Mouse (Mus musculus) intestine, postnatal 0 days (tissue): ENCODE results near the gene Serpinf1. TPM values are rescaled to one million over a fixed set of nuclear protein-coding genes. Genes with fewer than 3 reads are reported as not detected.

Experiments used
- ATAC-seq: fragments of 200-750 bp; cut with Nextera tagmentation; 2 replicates; pipeline ENCODE4 v1.8.0; 2017; ENCODE audit warnings: mild to moderate bottlenecking, moderate TSS enrichment, moderate library complexity
- H3K27ac ChIP-seq: fragments of 300-500 bp; sonication (generic); 2 replicates; pipeline ENCODE4 v1.5.1; 2014; ENCODE audit warnings: mild to moderate bottlenecking, low read depth, low read length, moderate library complexity
- H3K27me3 ChIP-seq: fragments of 300-500 bp; sonication (generic); replicated peaks from 2 replicates; pipeline ENCODE4 v1.6.1; 2014; ENCODE audit warnings: low read length, mixed read lengths; ENCODE audit not compliant: control insufficient read depth, insufficient read depth
- H3K36me3 ChIP-seq: fragments of 300-500 bp; sonication (generic); 2 replicates; pipeline ENCODE4 v1.6.1; 2014; ENCODE audit warnings: mild to moderate bottlenecking, moderate library complexity; ENCODE audit not compliant: control insufficient read depth, insufficient read depth
- H3K4me1 ChIP-seq: fragments of 300-500 bp; sonication (generic); replicated peaks from 2 replicates; pipeline ENCODE4 v1.6.1; 2014; ENCODE audit warnings: antibody characterized with exemption, low read length, mixed read lengths; ENCODE audit not compliant: control insufficient read depth, insufficient read depth
- H3K4me2 ChIP-seq: fragments of 300-500 bp; sonication (generic); replicated peaks from 2 replicates; pipeline ENCODE4 v1.6.1; 2014; ENCODE audit warnings: low read depth, mild to moderate bottlenecking, moderate library complexity
- H3K4me3 ChIP-seq: fragments of 300-500 bp; sonication (generic); 2 replicates; pipeline ENCODE4 v1.5.1; 2014; ENCODE audit warnings: low read depth, low read length
- H3K9ac ChIP-seq: fragments of 300-500 bp; sonication (generic); 2 replicates; pipeline ENCODE4 v1.6.1; 2014; ENCODE audit warnings: mild to moderate bottlenecking, low read depth, low read length
- H3K9me3 ChIP-seq: fragments of 300-500 bp; sonication (generic); 2 replicates; pipeline ENCODE4 v1.6.1; 2016; ENCODE audit warnings: mixed run types; ENCODE audit not compliant: control insufficient read depth
- CTCF ChIP-seq: sonication (generic); IDR thresholded peaks from 2 replicates; pipeline ENCODE4 v1.5.1; 2016; ENCODE audit warnings: low read depth, mild to moderate bottlenecking, control low read depth, antibody characterized with exemption, moderate library complexity
- whole genome bisulfite sequencing: fragments of 180-500 bp; shearing (Covaris S2); extraction: QIAGEN DNeasy Blood & Tissue Kit; methylation state at CpG from one replicate; pipeline ENCODE4 v1.1.7; 2014; 5-methylcytosine and 5-hydroxymethylcytosine counted together
- polyA plus RNA-seq: library from polyadenylated mRNA; unstranded; fragments of >200 nt; fragmentation: Nextera tagmentation; extraction: Ambion mirVana; gene quantifications from 2 replicates; pipeline ENCODE4 v1.2.1, GENCODE M21; 2015

The Serpinf1 gene
- polyA plus RNA-seq, 1 experiment from 2014 or later: 20.7 TPM

GRCm38 (mm10) chr11:75443711-75444110 lies 21.2 kb upstream of the Serpinf1 start:
- TF ChIP-seq CTCF: no peak
- Histone ChIP-seq H3K4me3 (no peak overlapping the region), H3K27me3 (no peaks in the 10 kb centered on the region), H3K27ac (no peak overlapping the region), H3K4me1 (no peaks in the 10 kb centered on the region), H3K36me3 (peaks cover 69% of the 10 kb centered on the region), H3K9ac (no peak overlapping the region), H3K4me2 (no peak overlapping the region), H3K9me3 (no peaks in the 10 kb centered on the region)
- ATAC-seq: no peak
- 69% methylated on average over 8 of the region's 8 CpGs for WGBS

GRCm38 (mm10) chr11:75441601-75442000 lies 19.1 kb upstream of the Serpinf1 start:
- no peaks in the 10 kb centered on the region for H3K9me3 ChIP-seq
- H3K4me2 ChIP-seq: no peak overlapping the region
- H3K36me3 ChIP-seq: peaks cover 48% of the 10 kb centered on the region
- TF ChIP-seq CTCF: no peak
- no peak overlapping the region for H3K27ac ChIP-seq
- H3K9ac ChIP-seq: no peak overlapping the region
- H3K27me3 ChIP-seq: no peaks in the 10 kb centered on the region
- H3K4me1 ChIP-seq: no peaks in the 10 kb centered on the region
- H3K4me3 ChIP-seq: no peak overlapping the region
- WGBS: 94% methylated on average over 16 of the region's 16 CpGs
- ATAC-seq: no peak

DNA sequence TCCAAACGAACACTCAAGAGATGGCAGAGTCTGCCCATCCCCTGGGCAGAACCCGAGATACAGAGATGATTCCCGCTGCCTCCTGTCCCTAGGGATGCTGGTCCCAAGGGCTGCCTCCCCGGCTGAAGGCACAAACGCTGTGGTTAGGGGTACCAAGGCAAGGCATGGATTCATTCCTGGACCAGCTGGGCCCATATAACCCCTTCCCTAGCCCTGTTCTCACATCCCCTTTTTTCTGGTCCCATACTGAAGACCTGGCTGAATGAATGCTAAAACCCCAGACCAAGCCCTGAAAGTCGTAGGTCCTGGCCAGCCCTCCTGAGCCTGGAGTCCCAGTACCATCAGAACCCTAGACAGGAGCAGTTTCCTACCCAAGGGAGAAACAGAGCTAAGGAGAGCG lies 18.5 kb upstream of the Serpinf1 start:
- WGBS: 75% methylated on average over 7 of the region's 7 CpGs
- Histone ChIP-seq H3K4me2 (no peak overlapping the region), H3K9ac (no peak overlapping the region), H3K27me3 (no peaks in the 10 kb centered on the region), H3K36me3 (peaks cover 46% of the 10 kb centered on the region), H3K9me3 (no peaks in the 10 kb centered on the region), H3K27ac (no peak overlapping the region), H3K4me3 (no peak overlapping the region), H3K4me1 (no peaks in the 10 kb centered on the region)
- no peak for ATAC-seq
- no peak for TF ChIP-seq CTCF

DNA sequence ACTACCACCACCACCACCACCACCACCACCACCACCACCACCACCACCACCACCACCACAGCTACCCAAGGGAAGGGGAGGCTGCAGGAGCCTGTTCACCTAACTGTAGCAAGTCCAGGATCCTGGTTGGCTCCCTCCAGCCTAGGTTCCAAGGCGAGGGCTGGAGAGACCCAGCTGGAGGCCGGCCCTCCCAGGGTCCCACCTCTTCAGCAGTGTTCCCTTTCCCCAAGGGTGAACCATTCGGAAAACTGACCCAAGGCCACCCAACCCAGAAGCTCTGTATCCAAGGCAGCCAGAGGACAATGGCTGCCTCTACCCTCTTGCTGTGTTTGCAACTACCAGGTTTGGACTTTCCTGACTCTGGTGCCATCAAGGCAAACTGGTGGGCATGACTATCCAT lies 17.4 kb upstream of the Serpinf1 start:
- H3K4me1 ChIP-seq: no peaks in the 10 kb centered on the region
- 87% methylated on average over 3 of the region's 3 CpGs for WGBS
- H3K9ac ChIP-seq: no peak overlapping the region
- no peaks in the 10 kb centered on the region for H3K9me3 ChIP-seq
- no peak for ATAC-seq
- H3K27me3 ChIP-seq: no peaks in the 10 kb centered on the region
- TF ChIP-seq CTCF: no peak
- H3K27ac ChIP-seq: no peak overlapping the region
- H3K4me2 ChIP-seq: no peak overlapping the region
- no peak overlapping the region for H3K4me3 ChIP-seq
- H3K36me3 ChIP-seq: peaks cover 35% of the 10 kb centered on the region

DNA sequence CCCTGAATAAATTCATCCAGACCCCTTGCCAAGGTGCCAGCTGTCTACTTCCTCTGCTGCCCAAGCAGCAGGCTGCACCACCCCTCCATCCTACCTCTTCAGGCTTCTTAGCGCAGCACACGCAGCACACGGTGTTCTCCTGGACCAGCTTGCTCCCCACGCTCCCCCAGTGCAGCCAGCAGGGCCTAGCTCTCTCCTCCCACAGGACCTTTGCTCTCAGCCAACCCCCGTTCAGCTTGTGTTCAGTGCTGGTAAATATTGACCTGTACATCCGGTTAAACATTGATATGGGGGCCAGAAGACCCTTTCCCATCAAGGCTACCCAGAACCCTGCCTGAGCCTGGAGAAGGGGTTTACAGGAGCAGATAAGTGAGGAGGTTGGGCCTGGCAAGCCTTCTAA lies 16.9 kb upstream of the Serpinf1 start, which contains the start of gene Serpinf2:
Gene Serpinf2, minus strand, starts transcription at position 229 of the 400 bp plus-strand sequence.
- H3K4me2 ChIP-seq: 0 out of 2 replicates have a peak within 1 kb of the TSS, but pooled peaks have one; percentile 2
- no peaks in the 10 kb centered on the region for H3K9me3 ChIP-seq
- H3K27ac ChIP-seq: no peak within 1 kb of the TSS
- H3K27me3 ChIP-seq: no peaks in the 10 kb centered on the region
- no peak within 1 kb of the TSS for H3K9ac ChIP-seq
- no peak within 1 kb of the TSS for H3K4me3 ChIP-seq
- no peaks in the 10 kb centered on the region for H3K4me1 ChIP-seq
- TF ChIP-seq CTCF: no peak
- ATAC-seq: no peak
- peaks cover 30% of the 10 kb centered on the region for H3K36me3 ChIP-seq
- WGBS: 45% methylated on average over 6 of the region's 6 CpGs

DNA sequence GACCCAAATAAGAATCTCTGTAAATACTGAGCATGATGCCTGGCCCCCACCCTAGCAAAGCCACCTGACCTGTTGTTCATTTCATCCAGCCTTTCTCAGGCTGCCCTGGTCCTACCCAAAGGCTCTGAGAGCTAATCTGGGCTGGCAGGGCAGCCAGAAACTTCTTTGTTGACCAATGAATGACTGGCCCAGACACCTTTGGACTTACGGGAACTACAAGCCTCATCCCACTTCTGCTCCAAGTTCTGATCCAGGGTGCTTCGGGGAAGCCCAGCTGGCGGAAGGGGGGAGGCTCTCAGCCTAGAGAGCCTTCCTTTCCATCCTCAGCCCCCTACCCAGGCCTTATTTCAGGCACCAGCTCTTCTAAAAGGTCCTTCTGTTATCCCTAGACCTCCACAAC lies 16.3 kb upstream of the Serpinf1 start:
- WGBS: 73% methylated on average over 3 of the region's 3 CpGs
- no peak overlapping the region for H3K4me3 ChIP-seq
- no peak overlapping the region for H3K27ac ChIP-seq
- H3K4me2 ChIP-seq: no peak overlapping the region
- H3K27me3 ChIP-seq: no peaks in the 10 kb centered on the region
- no peak overlapping the region for H3K9ac ChIP-seq
- H3K9me3 ChIP-seq: no peaks in the 10 kb centered on the region
- H3K36me3 ChIP-seq: peaks cover 24% of the 10 kb centered on the region
- no peak for TF ChIP-seq CTCF
- no peak for ATAC-seq
- H3K4me1 ChIP-seq: no peaks in the 10 kb centered on the region

DNA sequence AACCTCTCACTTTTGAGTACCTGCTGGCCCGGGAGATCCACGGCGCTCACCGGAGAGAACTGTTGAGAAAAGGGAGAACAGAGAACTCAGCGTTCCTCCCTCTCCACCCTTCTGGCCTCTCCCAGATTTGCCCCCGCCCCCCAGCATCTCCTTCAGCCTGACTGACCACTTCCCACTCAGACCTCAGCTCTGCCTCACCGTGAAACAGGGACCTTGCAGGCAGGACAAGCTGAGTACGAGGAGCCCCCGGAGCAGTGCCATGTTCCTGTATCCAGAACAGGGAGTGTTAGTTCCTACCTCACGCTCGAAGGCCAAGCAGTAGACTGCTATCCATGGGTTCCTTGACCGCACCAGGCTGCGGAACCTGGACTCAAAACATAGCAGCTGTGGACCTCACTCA lies 15.7 kb upstream of the Serpinf1 start:
- H3K4me3 ChIP-seq: no peak overlapping the region
- no peak overlapping the region for H3K27ac ChIP-seq
- no peak overlapping the region for H3K4me2 ChIP-seq
- H3K4me1 ChIP-seq: no peaks in the 10 kb centered on the region
- ATAC-seq: no peak
- H3K9ac ChIP-seq: no peak overlapping the region
- no peaks in the 10 kb centered on the region for H3K27me3 ChIP-seq
- TF ChIP-seq CTCF: no peak
- no peaks in the 10 kb centered on the region for H3K9me3 ChIP-seq
- 84% methylated on average over 13 of the region's 13 CpGs for WGBS
- H3K36me3 ChIP-seq: peaks cover 18% of the 10 kb centered on the region
